Mouse (Mus musculus) frontal cortex, adult 2 months (tissue): ENCODE results near the gene Srgap2. TPM values are rescaled to one million over a fixed set of nuclear protein-coding genes. Genes with fewer than 3 reads are reported as not detected.
"Not testable (repeated sequence)": the region's sequence is repeated elsewhere in the genome, so short reads cannot be mapped to it uniquely, and the experiment has no call there.

Experiments
- DNase-seq, 2 experiments: peaks; one replicate each; pipeline ENCODE4 v3.0.0; 2022; ENCODE audit warnings: low spot score in 1 of 2; ENCODE audit errors: extremely low spot score in 1 of 2
- polyA plus RNA-seq: library from polyadenylated mRNA; depleted of rRNA; stranded (reverse); fragments of >200 nt; gene quantifications from 2 replicates; pipeline ENCODE4 v1.2.3, GENCODE M21; 2012

The Srgap2 gene
- polyA plus RNA-seq, 1 experiment = 48.4 TPM

DNA sequence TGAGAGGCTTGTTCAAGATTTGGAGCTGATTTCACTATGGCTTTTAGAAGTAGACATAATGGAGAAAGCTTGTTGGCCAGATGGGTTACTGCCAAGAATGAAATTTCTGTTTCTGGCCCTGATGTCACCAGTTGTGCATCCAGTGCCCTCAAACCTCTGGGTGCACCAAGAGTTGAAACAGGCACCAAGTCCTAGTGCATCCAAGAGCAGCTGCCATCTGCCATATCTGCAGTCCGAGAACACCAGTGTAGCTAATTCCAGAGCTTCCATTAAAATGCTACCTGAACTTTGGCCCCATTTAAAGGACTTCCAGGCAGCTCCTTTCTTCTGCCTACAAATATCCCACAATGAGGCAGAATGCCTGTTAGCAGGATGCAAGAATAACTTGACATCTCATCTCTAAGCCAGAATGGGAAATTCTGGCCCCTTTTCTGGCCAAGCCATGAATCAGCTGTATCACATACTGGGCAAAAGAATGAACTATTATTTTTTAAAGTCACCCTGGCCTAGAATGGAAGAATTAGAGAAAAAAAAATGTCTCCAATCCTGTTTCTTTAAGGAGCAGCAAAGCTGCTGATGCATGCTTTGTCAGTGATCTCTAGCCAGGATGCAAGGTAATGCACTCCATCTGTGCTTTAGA lies 180.1 kb downstream of the Srgap2 start:
- DNase-seq = no peak

DNA sequence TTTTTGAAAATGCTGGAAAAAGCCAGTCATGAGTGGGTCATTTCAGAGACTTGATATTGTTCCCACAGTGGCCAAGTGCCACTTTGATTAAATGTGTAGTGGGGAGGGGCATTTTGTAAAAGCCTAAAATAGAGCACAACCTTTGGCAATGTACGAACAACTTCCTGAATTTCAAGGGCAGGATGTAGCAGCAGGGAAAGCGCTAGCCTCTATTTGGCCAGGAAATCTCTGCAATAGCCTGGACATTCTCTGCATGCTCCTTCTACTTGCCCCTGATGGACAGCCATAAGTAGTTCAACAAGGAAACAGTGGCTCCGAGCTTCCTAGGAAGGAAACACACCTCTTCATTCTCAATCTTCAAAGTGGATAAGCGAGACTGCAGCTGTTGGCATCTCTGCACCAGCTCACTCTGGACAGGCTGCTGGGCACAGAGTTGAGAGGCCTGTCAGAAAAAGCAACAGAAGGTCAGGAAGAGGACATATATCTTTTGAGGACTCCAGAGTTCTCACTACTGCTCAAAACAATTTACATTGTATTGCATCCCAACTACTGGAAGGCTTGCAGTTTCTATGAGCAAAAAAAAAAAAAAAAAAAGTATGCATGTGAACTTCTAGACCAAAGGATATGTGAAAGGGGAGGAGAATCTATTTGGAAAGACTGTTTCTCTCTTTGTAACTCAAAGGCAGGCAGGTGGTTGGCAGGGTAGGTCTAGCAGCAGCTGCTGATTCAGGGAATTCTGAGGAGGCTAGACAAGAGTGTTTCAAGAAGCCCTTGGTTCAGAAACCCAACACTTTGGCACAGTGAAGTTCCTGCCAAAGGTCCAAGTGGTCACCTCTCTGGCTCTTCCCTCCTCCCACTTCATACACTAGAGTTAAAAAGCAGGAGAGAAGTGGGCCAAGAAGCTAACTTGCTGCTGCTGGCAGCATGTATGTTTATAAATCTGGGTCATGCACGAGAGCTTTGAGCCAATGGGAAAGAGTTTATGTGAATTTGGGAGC lies 181.4 kb downstream of the Srgap2 start:
- no peak for DNase-seq

DNA sequence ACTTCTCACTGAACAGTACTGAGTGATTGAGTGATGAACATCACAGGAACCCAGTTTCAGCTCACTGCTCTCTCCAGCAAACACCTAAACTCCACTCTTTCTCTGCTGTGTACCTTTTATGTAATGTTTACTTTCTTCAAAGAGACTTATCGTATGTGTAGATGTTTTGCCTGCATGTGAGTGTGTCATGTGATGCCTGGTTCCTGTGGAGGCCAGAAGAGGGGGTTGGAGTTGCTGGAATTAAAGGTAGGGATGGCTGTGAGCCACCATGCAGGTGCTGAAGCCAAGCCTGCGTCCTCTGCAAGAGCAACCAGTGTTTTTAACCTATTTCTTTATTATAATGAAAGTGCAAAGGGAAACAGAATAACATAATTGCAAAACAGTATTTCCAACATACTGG lies 182.5 kb downstream of the Srgap2 start:
- DNase-seq = no peak

DNA sequence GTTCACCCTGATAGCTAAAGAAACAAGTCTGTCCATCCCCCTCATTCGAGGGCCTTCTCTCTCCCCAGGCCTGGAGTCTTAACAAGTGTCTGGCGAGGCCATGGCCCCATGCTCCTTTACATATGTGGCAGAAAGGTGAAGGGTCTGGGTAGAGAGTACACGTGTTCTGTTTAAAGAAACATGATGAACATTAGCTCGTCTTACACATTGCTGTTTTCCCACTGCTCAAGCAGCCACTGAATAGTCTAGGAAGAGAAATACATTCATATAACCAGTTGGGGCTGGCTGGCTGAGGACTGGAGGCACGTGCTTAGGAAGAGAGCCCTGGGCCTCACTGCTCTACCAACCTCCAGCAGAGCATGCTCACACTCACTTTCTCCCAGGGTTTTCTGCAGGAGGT lies 191.1 kb downstream of the Srgap2 start:
- no peak for DNase-seq

DNA sequence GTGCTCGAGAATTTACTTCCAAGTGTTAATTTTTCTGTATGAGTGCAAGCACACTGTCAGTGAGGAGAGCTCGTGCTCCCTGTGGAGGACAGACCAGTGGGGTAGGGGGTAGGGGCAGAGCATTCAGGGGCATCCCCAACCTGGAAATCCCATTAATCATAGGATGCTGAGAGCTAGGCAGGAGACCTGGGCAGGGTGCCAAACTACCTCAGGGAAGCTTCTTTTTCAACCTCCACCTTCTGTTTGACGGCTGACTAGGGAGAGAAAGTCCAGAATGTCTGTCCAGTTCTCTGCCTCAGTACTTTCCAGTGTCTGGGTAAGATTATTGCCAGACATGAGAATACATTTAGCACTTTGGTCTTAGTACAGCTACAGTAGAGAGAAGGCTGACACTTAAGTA lies 191.5 kb downstream of the Srgap2 start:
- no peak for DNase-seq

DNA sequence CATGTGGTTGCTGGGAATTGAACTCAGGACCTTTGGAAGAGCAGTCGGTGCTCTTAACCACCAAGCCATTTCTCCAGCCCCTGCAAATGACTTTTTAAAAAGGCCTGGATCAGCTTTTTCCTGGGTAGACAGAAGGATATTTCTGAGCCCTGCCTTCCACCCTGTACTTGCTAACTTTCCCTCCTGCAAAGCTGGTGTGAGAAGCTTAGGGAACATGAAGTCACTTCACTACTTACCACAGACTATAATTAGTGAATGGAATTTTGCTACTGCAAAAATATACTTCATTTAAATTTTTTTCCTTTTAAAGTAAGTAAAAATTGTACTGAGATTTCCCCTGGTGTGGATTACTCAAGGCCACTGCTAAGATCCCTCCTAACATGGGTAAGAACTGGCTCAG lies 196.0 kb downstream of the Srgap2 start:
- DNase-seq = peak; percentile 24 to 54

DNA sequence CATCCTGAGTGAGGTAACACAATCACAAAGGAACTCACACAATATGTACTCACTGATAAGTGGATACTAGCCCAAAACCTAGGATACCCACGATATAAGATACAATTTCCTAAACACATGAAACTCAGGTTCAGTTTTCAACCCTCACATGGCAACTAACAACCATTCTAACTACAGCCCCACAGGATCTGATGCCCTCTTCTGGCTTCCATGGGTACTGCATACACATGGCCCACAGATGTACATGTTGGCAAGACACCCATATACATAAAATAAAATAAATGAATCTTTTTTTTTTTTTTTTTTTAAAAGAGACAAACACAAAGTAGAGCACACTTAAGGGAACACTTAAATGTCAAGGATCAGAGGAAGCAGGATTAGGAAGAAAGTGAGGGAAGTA lies 198.1 kb downstream of the Srgap2 start:
- DNase-seq = not testable (repeated sequence)

DNA sequence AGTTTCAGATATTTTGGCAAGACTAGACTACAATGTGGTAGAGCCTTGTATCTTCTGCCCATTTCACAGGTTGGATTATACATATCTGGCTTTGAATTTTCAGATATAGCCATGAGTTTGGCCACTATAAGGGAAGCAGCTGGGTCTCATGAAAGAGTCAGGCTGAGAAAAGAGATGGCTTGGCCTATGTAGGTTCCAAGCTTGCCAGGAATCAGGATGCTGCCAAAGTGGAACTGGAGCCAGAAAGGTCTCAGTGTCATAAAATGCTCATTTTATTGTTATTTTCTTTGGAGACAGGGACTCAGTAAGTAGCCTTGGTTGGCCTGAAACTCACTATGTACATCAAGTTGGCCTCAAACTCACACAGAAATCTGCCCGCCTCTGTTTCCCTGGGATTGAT lies 200.0 kb downstream of the Srgap2 start:
- DNase-seq = no peak

DNA sequence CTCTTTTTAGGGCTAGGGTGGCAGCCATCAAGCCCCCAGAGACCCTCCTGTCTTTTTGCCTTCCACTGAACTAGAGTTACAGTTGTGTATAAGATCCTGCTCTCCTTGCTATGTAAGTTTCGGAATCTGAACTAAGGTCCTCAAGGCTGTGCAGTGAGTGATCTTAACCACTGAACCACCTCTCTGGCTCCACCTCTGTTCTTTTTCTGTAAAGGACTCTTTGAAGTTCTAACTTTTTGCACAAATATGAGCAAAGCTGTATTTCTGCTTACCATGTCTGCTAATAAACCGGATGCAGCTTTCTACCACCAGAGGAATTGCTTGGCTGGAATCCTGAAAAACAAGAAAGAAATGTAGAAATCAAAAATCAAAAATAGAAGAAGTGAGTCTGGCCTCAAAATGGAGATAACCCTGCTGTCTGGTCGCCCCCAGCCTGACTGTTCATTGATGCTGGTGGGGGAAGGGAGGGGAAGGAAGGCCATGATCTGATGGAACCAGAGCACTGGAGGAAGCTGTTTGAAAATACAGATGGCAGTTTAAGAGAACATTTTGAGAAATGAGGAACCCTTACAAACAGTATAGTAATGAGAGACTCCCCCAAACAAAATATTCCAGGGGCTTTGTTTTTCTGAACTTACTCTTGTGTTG lies 202.2 kb downstream of the Srgap2 start:
- no peak for DNase-seq

DNA sequence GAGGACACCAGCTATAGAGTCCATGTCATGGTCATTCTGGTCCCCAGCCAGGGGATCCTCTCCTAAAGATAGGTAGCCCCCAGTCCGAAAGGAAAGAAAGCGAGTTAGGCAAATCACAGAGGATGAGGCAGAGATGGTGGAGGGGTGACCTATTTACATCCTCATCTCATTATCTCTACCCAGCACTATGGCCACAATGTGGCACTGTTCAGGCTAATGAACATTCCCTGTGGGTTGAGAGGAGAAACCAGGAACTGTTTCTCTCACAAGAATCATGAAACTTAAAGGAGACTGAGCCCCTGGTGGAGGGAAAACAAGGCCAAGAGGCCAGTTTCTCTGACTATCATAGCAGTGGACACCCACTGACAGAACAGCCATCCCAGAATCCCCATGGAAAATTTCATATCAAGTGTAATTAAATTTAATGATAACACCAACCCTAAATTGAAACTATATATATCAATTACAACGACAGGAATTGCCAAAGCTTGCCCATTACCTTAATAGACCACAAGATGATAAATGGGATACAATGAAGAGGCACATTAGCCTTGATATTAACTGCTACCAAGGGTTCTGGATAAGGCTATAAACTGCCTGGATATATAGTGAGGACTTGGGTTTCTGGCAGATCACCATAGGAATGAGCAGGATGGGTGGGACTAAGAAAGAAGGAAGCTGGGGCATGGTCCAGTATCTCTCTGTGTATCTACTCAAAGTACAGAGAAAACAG lies 207.4 kb downstream of the Srgap2 start:
- DNase-seq = no peak

DNA sequence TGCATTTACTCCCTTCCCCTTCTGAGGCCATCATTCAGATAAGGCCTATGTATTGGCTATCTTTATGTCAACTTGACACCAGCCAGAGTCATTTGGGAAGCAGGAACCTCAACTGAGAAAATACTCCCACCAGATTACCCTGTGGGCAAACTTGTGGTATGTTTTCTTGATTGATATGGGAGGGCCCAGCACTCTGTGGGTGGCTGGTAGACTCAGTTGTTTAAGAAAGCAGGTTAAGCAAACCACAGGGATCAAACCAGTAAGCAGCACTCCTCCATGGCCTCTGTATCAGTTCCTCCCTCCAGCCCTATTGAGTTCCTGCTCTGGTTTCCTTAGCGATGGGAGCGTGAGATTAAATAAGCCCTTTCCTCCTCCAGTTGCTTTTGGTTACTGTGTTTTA lies 208.8 kb downstream of the Srgap2 start:
- DNase-seq = no peak

DNA sequence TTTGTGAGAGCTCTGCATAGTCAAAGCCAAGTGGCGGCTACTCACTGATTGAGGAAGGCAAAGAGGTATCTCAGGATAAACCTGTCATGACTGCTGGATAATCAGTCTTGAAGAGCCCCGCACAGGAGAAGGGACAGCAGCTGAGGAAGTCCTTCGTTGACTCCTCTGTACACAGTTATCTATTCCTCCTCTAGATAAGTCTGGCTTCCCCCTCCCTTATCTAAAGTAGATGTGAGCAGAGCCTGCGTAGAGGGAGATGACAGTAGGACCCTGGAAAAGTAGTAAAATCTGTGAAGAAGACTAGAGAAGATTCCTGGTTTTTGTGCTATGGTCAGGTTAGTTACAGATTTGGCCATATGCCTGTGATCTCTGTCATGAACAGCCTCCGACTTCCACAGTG lies 209.5 kb downstream of the Srgap2 start:
- DNase-seq = no peak

DNA sequence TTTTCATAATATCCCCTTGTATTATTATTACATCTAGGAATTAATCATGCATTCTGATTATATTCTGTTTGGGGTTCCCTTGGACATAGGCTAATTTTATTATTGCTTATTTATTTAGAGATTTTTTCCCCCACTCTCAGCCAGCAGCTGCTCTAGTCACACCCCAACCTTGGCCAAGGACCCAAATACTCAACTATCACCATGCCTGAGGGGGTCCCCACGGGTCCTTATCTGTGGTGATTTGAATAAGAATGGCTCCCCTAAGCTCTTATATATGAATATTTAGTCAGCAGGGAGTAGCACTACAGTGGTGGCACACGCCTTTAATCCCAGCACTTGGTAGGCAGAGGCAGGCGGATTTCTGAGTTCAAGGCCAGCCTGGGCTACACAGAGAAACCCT lies 215.9 kb downstream of the Srgap2 start:
- no peak for DNase-seq

DNA sequence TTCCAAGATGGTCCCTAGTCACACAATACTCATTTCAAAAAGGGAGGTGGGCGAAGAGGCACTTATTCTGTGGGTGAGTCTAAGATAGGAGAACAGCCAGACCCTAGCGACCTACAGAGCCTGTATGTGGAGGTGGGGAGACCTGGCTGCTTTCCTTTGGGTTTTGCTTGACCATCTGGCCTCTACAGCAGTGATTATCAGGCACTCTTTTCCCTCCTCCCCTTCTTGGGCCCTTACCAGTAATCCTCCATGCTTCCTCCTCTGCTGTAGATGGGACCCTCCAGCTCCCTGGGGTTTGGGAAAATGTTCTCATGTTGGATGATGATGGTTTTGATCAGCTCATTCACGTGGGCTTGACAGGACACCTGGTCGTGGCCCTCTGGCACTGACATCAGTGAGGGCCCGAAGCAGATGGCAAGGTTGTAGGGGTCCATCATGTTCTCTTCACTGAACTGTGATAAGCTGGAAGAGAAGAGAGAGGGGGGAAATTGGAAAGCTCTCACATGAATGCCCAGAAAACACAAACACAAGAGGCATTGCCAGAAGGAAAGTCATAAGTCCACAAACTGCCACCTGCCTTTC lies 216.8 kb downstream of the Srgap2 start:
- no peak for DNase-seq

DNA sequence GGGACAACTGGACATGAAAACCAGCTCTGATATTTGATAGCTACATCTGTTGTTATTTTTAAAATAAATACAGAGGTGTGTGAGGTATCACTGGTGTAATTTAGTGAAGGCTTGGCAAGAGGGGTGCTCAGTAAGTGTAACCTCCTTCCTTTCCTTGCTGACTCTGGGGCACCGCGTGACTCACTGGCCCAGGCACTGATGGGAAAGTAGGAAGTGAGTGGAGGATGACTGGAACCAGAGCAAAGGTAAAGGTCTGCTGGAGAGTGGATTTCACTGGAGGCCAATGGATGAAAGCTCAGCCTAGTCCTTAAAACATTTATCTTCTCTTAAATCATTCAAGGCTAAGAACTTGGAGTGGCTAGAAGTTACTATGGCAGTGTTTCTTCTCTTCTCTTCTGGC lies 226.4 kb downstream of the Srgap2 start:
- no peak for DNase-seq

DNA sequence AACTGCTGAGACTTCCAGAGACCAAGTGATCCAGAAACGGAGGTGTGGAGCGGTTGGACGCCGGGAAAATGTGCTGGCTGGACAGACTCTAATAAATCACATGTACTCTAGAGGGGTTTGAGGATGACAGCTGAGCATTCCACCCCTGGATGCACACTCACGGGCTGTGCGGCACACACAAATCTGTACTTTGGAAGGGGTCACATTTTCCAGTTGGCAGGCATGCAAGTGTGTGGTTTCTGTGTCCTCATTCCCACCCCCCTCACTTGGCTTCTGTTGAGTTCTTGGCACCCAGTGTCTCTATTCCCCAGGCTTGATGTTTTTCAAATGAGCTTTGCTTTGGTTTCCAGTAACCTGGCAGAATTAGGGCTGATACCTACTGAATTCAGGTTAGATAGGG lies 227.4 kb downstream of the Srgap2 start:
- DNase-seq = no peak

DNA sequence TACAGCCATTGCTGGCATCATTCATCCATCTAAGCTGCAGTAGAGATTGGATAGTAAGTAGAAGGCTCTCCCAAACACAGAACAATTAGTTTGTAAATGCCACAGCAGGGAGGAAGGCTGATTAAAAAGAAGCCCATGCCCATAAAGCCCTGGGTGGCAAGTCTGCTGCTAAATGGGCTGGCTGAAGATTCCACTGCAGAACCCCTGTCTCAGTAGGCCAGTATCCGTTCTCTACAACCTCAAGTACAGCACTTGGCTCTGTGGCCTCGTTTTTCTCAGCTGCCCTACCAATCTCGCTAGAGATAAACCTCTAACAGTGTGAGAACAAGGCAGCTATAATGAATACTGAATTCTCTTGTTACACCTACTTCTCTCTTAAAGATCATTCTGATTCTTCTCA lies 227.9 kb downstream of the Srgap2 start:
- no peak for DNase-seq

DNA sequence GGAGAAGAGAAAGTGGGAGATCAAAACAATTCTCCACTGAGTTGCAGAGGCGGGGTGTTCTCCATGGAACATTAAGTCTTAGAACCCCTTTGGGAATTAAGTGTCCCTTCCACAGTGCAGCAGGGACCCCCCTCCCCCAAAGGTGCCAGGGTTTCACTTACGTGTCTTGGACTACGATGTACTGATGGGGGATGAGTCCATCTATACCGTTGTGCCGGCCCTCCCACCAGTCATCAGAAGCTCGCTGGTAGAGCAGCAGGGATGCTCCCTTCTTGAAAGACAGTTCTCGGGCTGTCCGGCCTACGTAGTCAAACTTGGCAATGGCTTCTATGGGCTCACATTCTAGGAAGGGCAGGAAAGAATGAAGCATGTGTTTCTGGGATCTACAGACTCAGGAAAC lies 229.0 kb downstream of the Srgap2 start:
- no peak for DNase-seq

DNA sequence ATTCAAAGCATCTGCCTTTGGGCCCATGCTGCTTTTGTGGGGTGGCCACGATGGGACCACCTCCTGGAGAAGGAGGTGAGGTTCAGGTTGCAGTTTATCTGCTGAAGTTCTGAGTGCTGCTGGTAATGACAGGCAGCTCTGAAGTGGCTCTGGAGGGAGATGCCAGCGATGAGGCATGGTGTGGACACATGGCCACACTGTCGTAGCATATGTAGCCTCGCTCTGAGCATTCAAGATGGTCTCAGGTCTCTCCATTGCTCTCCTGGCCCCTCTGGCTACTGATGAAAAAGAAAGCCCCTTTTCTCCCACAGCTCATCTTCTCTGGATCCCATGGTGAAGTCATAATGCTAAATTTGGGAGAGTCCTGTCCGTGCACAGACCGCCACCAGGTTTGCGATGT lies 230.4 kb downstream of the Srgap2 start:
- DNase-seq = no peak

DNA sequence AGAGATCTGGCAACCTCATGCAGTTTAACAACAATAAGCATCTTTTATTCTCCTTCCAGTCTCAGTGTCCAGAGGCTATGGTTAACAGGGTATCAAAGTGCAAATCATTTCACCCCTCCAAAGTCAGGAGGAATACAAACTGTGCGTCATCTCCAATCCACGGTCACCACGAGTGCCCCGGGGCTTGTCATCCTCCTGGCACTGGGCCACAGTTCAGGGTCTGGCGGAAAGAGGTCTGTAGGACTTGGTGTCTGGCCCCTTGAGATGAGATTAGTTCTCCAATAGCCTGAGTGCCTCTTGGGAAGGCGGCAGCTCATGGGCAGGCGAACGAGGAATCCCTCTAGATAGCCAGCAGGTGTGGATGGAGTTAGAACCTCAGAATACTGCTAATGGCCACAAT lies 232.0 kb downstream of the Srgap2 start:
- DNase-seq = no peak

DNA sequence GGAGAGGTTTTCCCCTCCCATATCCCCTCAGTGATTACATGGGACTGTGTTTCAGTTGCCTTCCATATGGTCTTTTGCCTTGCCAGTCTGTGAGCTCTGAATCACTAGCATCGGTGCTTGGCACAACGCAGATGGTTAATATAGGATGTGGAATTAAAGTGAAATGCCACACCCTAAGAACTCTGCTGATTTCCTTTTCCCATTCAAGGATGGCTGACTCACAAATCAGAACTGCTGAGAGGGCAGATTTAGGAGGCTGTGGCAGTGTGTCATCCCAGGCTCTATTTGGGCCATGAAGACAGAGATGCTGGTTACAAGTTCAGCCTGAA lies 233.3 kb downstream of the Srgap2 start:
- DNase-seq = peak; percentile 37 to 72
